Mouse (Mus musculus): Measurements from ENCODE around the gene Dctn3.
"Not testable (repeated sequence)": the region's sequence is repeated elsewhere in the genome, so short reads cannot be mapped to it uniquely, and the experiment has no call there.

The Dctn3 gene

DNA sequence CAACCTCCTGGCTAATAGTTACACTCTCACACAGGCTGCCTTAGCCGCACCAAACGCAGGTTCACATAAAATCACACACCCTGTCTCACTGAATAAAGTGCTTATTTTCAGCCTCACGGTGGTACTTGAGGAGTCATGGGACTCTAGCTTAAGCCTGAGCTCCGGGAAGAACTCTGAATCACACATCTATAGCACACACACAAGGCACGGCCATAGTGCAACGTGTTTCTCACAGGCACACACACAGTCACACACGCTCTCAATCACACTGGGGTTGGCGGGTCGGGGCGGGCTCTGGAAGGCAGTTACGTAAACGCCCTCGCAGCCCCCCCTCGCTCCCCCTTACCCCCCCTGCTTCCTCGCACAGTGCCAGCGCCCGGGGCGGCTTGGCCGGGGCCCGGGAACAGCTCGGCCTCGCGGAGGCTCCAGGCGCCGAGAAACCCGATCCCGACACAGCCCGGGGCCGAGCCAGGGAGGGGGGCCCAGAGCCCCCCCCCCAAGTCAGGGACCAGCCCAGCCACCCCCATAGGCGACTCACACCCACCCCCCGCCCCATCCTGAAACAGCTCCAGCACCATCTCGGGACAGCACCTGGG is 24.5 kb downstream of the Dctn3 start:
- DNase-seq (ENCODE audit: low spot score): not testable (repeated sequence)

DNA sequence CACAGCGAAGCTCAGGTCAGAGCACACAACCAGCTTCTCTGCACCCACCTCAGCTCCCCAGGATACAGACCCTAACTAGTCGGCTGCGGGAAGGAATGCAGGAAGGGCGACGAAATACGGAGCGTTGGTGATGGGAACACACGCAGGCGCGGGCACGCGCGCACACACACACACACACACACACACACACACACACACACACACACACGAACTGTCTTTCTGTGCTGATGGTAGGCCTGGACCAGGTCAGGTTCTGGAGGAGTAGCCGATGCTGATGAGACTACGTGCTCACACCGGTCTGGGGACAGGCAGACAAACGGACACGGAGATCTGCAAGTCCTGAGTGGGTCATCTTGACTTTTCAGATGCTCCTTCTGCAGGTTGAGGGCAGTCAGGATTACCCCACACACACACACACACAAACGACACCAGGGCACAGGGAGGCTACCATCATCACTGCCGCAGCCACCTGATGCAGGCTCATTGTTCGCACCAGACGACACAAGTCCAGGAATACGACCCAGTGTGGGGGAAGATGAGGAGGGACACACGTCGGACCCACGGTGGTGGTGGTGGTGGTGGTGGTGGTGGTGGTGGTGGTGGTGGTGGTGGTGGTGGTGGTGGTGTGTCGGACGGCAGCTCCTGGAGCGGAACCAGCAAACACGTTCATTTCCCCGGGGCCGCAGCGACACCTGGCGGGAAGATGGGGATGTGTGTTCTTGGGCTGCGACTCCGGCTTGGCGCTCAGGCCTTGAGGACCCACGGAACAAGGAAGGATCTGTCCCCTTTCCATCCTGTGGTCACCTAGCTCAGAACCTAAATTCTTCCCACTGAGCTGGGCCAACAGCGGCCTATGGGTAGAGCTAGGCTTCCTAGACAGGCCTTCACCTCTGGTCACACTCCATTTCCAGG is 25.8 kb downstream of the Dctn3 start, which contains the start of gene Cntfr:
Gene Cntfr, minus strand, starts transcription at position 160 of the 912 bp plus-strand sequence.
- peak; percentile 64 for DNase-seq (ENCODE audit: low spot score)

GRCm38 (mm10) chr4:41696452-41696851 is 26.5 kb downstream of the Dctn3 start:
- not testable (repeated sequence) for DNase-seq (ENCODE audit: low spot score)

GRCm38 (mm10) chr4:41695800-41696199 is 27.2 kb downstream of the Dctn3 start:
- not testable (repeated sequence) for DNase-seq (ENCODE audit: low spot score)

DNA sequence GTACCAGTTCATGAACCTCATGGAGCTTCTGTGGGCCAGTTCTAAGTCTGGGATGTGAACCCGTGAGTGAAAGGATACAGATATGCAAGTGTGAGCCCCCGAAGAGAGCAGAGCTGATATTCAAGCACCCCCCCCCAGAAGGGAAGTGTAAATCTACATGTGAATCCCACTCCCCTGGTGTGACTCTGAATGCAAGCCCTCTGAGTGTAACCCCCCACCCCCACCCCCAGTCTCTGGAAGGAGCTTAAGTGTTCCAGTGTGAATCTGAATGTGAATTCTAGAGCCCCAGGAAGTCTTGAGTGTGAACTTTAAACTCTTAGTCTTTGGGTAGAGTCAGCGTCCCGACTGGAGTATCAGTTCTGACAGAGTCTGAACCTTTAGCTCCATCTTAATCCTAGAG is 29.5 kb downstream of the Dctn3 start:
- not testable (repeated sequence) for DNase-seq (ENCODE audit: low spot score)

- DNase-seq (ENCODE audit: low spot score): not testable (repeated sequence)
Observed at GRCm38 (mm10) chr4:41690014-41690413, 33.0 kb downstream of the Dctn3 start.

GRCm38 (mm10) chr4:41688562-41688961 is 34.4 kb downstream of the Dctn3 start:
- DNase-seq (ENCODE audit: low spot score): not testable (repeated sequence)

- DNase-seq (ENCODE audit: low spot score): not testable (repeated sequence)
Observed at GRCm38 (mm10) chr4:41685882-41686492, 37.0 kb downstream of the Dctn3 start.

DNA sequence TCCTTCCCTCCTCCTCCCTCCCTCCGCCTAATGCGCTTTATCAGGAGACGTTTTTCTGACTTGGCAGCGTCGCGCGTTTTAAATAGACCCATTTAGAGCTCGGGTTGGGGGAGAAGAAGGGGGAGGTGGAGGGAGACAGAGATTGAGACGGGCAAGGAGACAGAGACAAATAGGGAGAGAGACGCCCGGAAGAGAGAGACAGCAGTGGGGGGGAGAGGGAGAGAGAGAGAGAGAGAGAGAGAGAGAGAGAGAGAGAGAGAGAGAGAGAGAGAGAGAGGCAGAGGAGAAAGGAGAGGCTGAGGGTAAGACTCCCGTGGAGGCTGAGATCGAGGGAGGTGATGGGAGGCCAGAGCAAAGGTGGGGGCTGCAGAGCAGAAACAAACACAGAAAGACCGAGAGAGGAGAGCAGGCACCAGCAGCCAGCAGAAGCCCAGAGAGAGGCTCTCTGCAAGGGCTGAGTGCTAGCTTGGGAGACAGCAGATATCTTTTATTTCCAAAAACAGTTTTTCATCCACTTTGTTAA is 38.0 kb downstream of the Dctn3 start:
- not testable (repeated sequence) for DNase-seq (ENCODE audit: low spot score)

- DNase-seq (ENCODE audit: low spot score): not testable (repeated sequence)
Observed at GRCm38 (mm10) chr4:41684131-41684930, 38.6 kb downstream of the Dctn3 start.

- DNase-seq (ENCODE audit: low spot score): not testable (repeated sequence)
Observed at GRCm38 (mm10) chr4:41683303-41683702, 39.7 kb downstream of the Dctn3 start.

DNA sequence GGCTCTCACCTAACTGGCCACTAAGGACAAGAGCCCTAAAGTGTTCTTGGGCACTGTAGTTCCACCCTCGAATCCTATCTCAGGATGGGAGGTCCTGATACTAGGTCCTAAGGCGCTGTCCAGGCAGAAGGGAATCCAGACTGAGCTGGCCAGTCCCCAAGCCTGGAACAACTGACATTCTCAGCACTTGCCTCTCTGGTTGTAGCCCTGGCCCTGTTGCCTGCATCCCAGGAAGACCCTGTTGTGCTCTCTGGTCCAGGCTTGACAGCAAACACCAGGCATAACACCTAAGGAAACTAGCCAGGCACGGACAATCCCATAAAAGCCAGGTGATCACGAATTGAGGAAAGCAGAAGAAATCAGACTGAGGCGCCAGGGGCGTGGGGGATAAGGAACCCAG is 40.2 kb downstream of the Dctn3 start:
- DNase-seq (ENCODE audit: low spot score): no peak

GRCm38 (mm10) chr4:41681947-41682346 is 41.0 kb downstream of the Dctn3 start:
- no peak for DNase-seq (ENCODE audit: low spot score)

GRCm38 (mm10) chr4:41681176-41681575 is 41.8 kb downstream of the Dctn3 start:
- DNase-seq (ENCODE audit: low spot score): no peak

- no peak for DNase-seq (ENCODE audit: low spot score)
Observed at GRCm38 (mm10) chr4:41679291-41679690, 43.7 kb downstream of the Dctn3 start.

DNA sequence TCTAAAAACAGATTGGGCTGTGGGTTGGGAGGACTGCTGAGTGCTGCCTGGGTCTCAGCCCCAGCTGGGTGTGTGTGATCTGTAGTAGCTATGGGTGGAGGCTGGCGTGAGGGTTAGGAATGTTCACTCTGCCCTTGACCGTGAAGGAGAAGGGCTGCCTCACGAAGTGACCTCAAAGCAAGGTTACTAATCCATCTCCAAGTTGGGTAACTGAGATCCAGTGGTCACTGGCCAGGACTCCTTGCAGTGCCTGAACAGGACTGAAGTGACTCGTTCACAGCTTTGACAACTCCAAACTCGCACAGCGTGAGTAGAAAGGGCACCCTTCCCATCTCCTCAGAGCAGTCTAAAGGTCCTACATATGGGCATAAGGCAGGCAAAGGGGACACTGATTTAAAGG is 44.1 kb downstream of the Dctn3 start:
- DNase-seq (ENCODE audit: low spot score): no peak

DNA sequence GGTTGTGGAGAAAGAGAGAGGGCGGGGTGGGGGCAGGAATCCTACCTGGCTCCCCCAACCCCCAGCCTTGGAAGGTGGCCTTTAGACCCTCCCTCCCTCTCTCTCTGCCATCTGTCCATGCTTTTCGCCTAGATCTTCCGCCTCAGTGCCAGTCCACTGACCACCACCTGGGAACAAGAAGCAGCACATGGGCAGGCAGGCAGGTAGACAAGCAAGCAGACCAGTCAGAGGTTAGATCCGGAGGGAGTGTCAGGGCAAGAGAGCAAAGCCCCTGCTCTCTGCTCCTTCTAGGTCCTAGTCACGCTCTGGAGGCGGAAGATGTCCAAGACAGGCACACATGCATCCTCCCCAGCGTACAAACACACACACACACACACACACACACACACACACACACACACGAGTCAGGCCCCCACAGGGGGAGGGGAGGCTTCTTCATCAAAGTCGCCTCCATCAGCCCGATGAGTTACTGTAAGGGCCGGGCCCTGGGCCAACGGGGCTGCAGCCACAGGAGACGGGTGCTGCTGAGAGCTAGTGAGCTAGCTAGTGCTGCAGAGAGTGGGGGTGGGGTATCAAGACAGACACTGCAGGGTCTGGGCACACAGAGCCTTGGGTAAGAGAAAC is 45.9 kb downstream of the Dctn3 start:
- DNase-seq (ENCODE audit: low spot score): no peak

DNA sequence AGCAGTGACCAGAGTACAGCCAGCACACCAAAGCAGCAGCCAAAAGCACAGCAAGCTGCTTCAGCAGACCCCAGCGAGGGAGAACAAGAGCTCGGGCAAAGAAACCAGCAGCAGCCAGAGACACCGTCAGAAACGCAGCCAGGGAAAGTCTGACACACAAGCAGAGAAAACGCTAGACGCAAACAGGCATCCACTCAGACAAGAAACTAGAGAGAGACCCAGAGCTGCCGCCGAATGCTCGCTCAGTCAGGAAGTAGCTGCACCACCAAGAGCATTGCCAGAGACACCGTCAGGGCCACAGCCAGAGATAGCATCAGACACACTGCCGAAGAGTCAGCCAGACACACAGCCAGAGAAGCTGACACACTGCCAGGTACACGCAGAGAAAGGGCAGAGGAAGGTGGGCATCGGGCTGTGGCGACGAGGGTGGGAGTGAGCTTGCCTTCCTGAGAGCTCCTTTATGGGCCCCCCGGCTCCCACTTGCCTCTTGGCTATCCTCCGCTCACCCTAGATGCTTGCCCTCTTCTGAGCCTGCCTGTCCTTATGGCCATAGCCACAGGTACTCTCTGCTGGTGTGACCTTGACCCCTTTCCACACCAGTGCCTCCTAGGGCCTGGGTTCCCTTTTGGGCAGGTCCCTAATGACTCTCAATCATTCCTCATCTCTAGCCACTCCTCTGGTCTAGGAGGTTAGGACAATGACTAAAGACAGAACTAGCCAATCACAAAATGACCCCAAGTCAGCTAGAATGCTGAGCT is 46.5 kb downstream of the Dctn3 start:
- DNase-seq (ENCODE audit: low spot score): no peak

DNA sequence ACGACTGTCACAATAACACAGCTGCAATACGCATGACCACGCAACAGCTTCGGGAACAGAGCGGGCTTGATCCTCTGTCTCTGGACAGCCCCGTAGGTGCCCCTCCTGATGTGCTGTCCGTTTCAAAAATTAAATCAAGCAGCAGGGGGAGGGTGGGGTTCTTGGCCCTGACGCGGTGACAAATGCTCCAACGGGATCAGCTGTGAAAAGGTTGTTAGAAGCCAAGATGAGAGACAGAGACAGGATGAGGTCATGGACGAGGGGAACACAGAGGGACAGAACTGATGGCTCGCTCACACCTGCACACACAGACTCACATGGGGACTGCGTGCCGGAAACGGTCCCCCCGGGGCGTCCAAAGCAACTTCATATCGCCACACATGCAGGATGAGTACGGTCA is 49.8 kb downstream of the Dctn3 start:
- DNase-seq (ENCODE audit: low spot score): no peak

DNA sequence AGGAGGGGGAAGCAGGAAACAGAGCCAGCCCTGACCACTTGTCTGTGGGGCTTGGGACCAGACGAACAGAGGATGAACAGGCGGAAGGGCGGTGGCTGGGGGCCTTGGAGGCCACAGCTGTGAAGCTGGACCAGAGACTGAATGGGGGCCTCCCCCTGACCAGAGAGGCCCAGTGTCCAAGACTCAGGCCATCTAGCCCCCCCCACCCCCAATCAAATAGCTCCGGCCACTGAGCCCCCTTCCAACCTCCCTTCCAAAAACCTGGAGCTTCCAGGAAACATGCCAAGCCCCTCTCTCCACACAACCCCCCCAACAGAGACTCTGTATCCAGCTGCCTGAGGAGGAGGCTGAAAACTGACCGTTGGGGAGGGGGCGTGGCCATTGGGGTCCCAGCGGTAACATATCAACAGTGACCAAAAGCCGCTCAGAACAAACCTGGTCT is 50.4 kb downstream of the Dctn3 start:
- no peak for DNase-seq (ENCODE audit: low spot score)

Measured in layer of hippocampus, adult 9-10 months (tissue).